8 mouse cellular contexts compared by ENCODE assay signal in the genomic region with DNA sequence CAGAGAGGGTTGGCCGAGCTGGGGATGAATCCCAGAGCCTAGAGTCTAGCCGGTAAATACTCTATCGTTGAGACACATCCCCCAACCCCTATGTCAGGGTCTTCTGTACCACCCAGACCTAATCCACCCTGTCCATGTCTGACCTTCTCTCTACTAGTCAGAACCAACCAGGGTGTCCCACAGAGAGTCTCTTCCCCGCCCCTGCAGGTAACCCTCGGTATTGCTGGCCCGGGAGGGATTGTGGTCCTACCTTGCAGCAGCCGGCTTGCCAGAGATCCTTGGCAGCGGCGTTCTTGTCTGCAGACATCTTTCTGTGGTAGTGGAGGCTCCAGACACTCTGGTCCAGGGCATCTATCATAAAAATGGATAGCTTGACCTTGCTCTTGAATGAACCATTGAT. TPM values are rescaled to one million over a fixed set of nuclear protein-coding genes. Genes with fewer than 3 reads are reported as not detected.
A peak's percentile ranks its signal among the peaks of the same experiment; 100 is the strongest.
DNase-seq lines count a peak whose midpoint lies in the region; ATAC-seq lines count a peak whose summit lies in the region.

No protein-coding gene starts in this region.

- no peak overlapping the region for H3K27ac ChIP-seq in hindbrain, embryonic 14.5 days

- no peak overlapping the region for H3K4me3 ChIP-seq in hindbrain, embryonic 14.5 days (replicated peaks; ENCODE audit: low read length)

- 17% methylated on average over 9 of the region's 9 CpGs for WGBS in hindbrain, embryonic 14.5 days

- no peaks in the 10 kb centered on the region for H3K36me3 ChIP-seq in hindbrain, embryonic 14.5 days (replicated peaks; ENCODE audit: control insufficient read depth, insufficient read depth)

- no peak for ATAC-seq in hindbrain, embryonic 14.5 days (ENCODE audit: low FRiP score)

- peak overlapping the region; percentile 23; the same call in 1 of the 2 replicates for H3K4me2 ChIP-seq in hindbrain, embryonic 14.5 days (replicated peaks)

- peaks cover 24% of the 10 kb centered on the region for H3K27me3 ChIP-seq in hindbrain, embryonic 14.5 days (ENCODE audit: control insufficient read depth, insufficient read depth, low read length)

- no peak overlapping the region for H3K9ac ChIP-seq in hindbrain, embryonic 14.5 days

- intact Hi-C loops in left cerebral cortex, postnatal 4 days (cut with DNase I), result no loop called here

- H3K9me3 ChIP-seq in hindbrain, embryonic 14.5 days (ENCODE audit: control insufficient read depth, low read length), result no peaks in the 10 kb centered on the region

- peak; percentile 57 for DNase-seq in left cerebral cortex, postnatal 4 days
- no peak for DNase-seq in left cerebral cortex, adult 9 months (ENCODE audit: low spot score in 2 of 2)
- DNase-seq in embryo, embryonic 10.5 days (ENCODE audit: low spot score), result peak; percentile 74
- no peak for DNase-seq in hindbrain, embryonic 14.5 days (ENCODE audit: low spot score)
- DNase-seq in liver, result peak; percentile 48
- DNase-seq in neural tube, embryonic 10.5 days (ENCODE audit: extremely low spot score, low spot score), result peak; percentile 69
- peak; percentile 76 to 81 for DNase-seq in thymus, postnatal 36 days
- DNase-seq in layer of hippocampus, adult 11-12 months (ENCODE audit: low spot score), result no peak

- H3K4me1 ChIP-seq in hindbrain, embryonic 14.5 days (replicated peaks; ENCODE audit: control insufficient read depth, insufficient read depth, low read length), result no peaks in the 10 kb centered on the region; the same call in 1 of the 2 replicates

RNA-seq across cellular contexts. Expression of a gene that starts 13.9 kb away (rescaled TPM):
- total RNA-seq in left cerebral cortex, postnatal 4 days (2021), result 100 to 1,000 TPM; 163 to 173 TPM
- polyA plus RNA-seq in hindbrain, embryonic 14.5 days (2014; fragmentation: Nextera tagmentation; extraction: Ambion mirVana), result 89.1 and 99.0 TPM in 2 replicates

Comparison
In these comparisons a context has a peak if more than half of its experiments do, and no peak if none do; other contexts are left out.
1. DNase-seq: peak in left cerebral cortex, postnatal 4 days (single experiment), embryo, embryonic 10.5 days (single experiment), liver (single experiment), neural tube, embryonic 10.5 days (single experiment) and thymus, postnatal 36 days (2 of 2); none in left cerebral cortex, adult 9 months (0 of 2), hindbrain, embryonic 14.5 days (single experiment) and layer of hippocampus, adult 11-12 months (single experiment).